Mouse (Mus musculus): ENCODE results near the gene Csnk2a1.

DNA sequence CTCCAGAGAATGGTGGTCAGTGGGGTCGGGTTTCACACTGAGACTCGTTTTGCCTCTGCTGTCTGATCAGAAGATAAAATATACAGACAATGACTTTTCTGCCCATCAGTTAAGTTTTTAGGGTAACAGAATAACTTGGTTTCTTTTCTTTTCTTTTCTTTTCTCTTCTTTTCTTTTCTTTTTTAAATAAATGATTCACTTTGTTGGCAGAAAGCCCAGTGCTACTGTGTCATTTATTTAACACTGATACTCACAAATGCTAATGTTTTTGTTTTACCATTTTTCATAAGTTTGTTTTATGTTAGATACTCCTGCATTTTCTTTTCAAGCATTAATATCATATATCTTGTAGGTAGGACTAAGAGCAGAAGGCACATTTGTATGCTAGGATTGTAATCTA is 13.9 kb downstream of the Csnk2a1 start:
- TF ChIP-seq GABPA (IDR thresholded peaks at IDR 0.05; ENCODE audit: low read depth, low read length) (no peak), POLR2A (IDR thresholded peaks at IDR 0.05; ENCODE audit: control insufficient read depth in 1 of 2, insufficient read depth in 1 of 2, low read depth in 1 of 2, low read length in 2 of 2, poor library complexity in 1 of 2) (no peak), CTCF (IDR thresholded peaks at IDR 0.05 in 2 of 3, conservative IDR thresholded peaks at IDR 0.05 in 1 of 3; ENCODE audit: control insufficient read depth in 1 of 3, insufficient read depth in 1 of 3, low read depth in 2 of 3, low read length in 3 of 3, poor library complexity in 1 of 3, severe bottlenecking in 1 of 3) (no peak)

Data from MEL (cell line).